8 mouse cellular contexts compared by ENCODE assay signal in the genomic region with DNA sequence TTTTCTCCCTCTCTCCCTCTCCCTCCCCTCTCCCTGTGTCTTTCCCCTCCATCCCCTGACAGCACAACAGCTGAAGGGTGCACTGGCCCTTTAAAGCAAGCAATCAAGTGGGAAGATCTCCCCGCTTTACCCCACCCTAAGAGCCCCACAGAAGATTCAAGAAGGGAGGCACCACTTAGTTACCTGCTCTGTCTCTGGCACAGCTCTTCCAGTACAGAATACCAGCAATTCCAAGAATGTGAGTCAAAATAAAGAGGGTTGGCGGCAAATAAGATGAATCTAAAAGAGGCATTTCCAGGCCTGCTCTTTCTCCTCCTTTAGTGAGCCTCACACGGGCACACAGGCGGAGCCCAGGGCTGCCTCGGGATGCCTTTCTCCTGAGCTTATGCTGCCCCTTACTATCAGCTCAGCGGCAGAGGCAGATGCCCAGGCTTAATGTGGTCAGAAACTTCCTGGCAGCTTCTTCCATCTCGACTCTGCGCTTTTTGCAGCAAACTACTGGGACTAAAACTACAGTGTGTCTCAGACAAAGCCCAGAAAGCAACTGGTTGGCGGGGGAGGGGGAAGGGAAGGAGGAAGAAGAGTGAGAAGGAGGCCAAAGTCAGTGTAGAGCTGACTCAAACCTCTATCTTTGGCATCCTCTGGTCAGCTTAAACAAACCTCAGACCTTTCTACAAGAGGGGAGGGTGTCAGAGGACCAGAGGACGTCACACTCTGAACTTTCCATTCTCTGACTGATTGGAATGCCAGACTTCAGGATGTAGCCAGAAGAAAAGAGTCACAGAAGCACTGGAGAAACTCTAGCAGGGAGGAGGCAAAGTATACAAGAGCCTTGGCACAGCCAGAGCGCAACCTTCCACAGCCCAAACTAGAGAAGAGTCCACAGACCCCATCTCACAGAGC.
DNase-seq lines count a peak whose midpoint lies in the region; ATAC-seq and TF ChIP-seq lines count a peak whose summit lies in the region.

No protein-coding gene starts in this region.

- H3K9ac ChIP-seq in intestine, embryonic 16.5 days (ENCODE audit: low read depth, low read length) = peak overlapping the region; percentile 53
- H3K9ac ChIP-seq in neural tube, embryonic 14.5 days (replicated peaks; ENCODE audit: low read depth, low read length) = no peak overlapping the region

- H3K36me3 ChIP-seq in intestine, embryonic 16.5 days (ENCODE audit: control insufficient read depth, insufficient read depth, low read length) = no peaks in the 10 kb centered on the region
- no peaks in the 10 kb centered on the region for H3K36me3 ChIP-seq in neural tube, embryonic 14.5 days (ENCODE audit: control insufficient read depth, insufficient read depth, low read length)

- peak overlapping the region; percentile 83 for H3K27ac ChIP-seq in intestine, embryonic 16.5 days (ENCODE audit: low read length)
- H3K27ac ChIP-seq in neural tube, embryonic 14.5 days (ENCODE audit: low read depth, low read length) = peak overlapping the region; percentile 76

- no peaks in the 10 kb centered on the region for H3K27me3 ChIP-seq in intestine, embryonic 16.5 days (replicated peaks; ENCODE audit: control insufficient read depth, insufficient read depth, low read length)
- H3K27me3 ChIP-seq in neural tube, embryonic 14.5 days (ENCODE audit: control insufficient read depth, insufficient read depth, low read length) = no peaks in the 10 kb centered on the region

- H3K4me2 ChIP-seq in intestine, embryonic 16.5 days (ENCODE audit: low read depth, low read length) = peak overlapping the region; percentile 43
- peak overlapping the region; percentile 16; the same call in 1 of the 2 replicates for H3K4me2 ChIP-seq in neural tube, embryonic 14.5 days (ENCODE audit: low read depth, low read length)

- TF ChIP-seq CTCF in lung, adult 2 months (IDR thresholded peaks at IDR 0.05; ENCODE audit: insufficient read depth, low read length) = no peak

- H3K9me3 ChIP-seq in intestine, embryonic 16.5 days (ENCODE audit: control insufficient read depth, low read length) = no peaks in the 10 kb centered on the region
- H3K9me3 ChIP-seq in neural tube, embryonic 14.5 days (ENCODE audit: control insufficient read depth, low read length) = no peaks in the 10 kb centered on the region

- ATAC-seq in intestine, embryonic 16.5 days = peak; percentile 86
- ATAC-seq in neural tube, embryonic 14.5 days (ENCODE audit: low read depth) = peak; percentile 65; the same call in 1 of the 2 replicates

- DNase-seq in adrenal gland, postnatal 10 days = peak; percentile 46
- DNase-seq in adrenal gland, adult 18-20 months (ENCODE audit: low spot score in 2 of 2) = no peak
- DNase-seq in c-Kit-positive CD71-positive TER-119-negative erythroid progenitor cells, embryonic 14.5 days (ENCODE audit: low read depth) = peak; percentile 40
- peak; percentile 97 for DNase-seq in heart, adult 11 months
- DNase-seq in lung, adult 2 months = peak; percentile 50
- DNase-seq in cerebellum, postnatal 36 days = no peak

- H3K4me3 ChIP-seq in intestine, embryonic 16.5 days (ENCODE audit: low read length) = peak overlapping the region; percentile 33
- H3K4me3 ChIP-seq in lung, adult 2 months (replicated peaks; ENCODE audit: extremely low read depth, low read depth, low read length) = peak overlapping the region; percentile 55
- H3K4me3 ChIP-seq in neural tube, embryonic 14.5 days (ENCODE audit: low read depth, low read length) = no peak overlapping the region; the same call in 1 of the 2 replicates

- TF ChIP-seq POLR2A in lung, adult 2 months (IDR thresholded peaks at IDR 0.05; ENCODE audit: borderline replicate concordance, extremely low read depth, low read depth, low read length) = no peak

- WGBS in intestine, embryonic 16.5 days = 18% methylated on average over 11 of the region's 11 CpGs
- 10% methylated on average over 11 of the region's 11 CpGs for WGBS in lung, adult 2 months
- 8% methylated on average over 11 of the region's 11 CpGs for WGBS in neural tube, embryonic 14.5 days

- H3K4me1 ChIP-seq in intestine, embryonic 16.5 days (ENCODE audit: control insufficient read depth, insufficient read depth, low read length) = peaks cover 7% of the 10 kb centered on the region
- H3K4me1 ChIP-seq in lung, adult 2 months (ENCODE audit: control insufficient read depth, insufficient read depth, low read length) = peaks cover 23% of the 10 kb centered on the region
- H3K4me1 ChIP-seq in neural tube, embryonic 14.5 days (ENCODE audit: control insufficient read depth, insufficient read depth, low read length) = 0 out of 2 replicates have a peak, but pooled peaks cover 8% of the 10 kb centered on the region

Comparison
In these comparisons a context has a peak if more than half of its experiments do, and no peak if none do; other contexts are left out.
1. DNase-seq: peak in adrenal gland, postnatal 10 days (single experiment), c-Kit-positive CD71-positive TER-119-negative erythroid progenitor cells, embryonic 14.5 days (single experiment), heart, adult 11 months (single experiment) and lung, adult 2 months (single experiment); none in adrenal gland, adult 18-20 months (0 of 2) and cerebellum, postnatal 36 days (0 of 2).